Mouse (Mus musculus): ENCODE results near the gene Srp9. TPM values are rescaled to one million over a fixed set of nuclear protein-coding genes. Genes with fewer than 3 reads are reported as not detected.

Gene Srp9
- polyA plus RNA-seq (2016; fragmentation: Nextera tagmentation; extraction: Ambion mirVana), result 176 and 183 TPM in 2 replicates

DNA sequence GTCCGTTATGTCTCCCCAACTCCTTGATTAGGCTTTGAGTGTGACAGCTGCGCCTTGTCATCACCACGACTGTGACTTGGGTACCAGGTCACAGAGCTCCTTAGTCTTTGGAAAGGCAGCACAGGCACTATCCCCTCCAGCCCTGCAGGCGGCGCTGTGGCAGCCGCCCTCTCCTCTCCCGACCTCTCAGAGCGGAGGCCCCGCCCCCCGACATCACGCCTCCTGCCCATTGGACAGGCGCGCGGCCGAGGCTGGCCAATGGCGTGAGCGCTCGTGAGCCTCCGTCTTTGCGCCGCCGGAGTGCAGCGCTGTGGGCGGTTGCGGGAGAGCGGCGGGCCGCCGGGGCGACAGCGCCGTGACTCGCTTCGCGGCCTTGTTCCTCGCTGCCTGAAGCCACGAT is at the start of gene Srp9:
Srp9 (plus strand) TSS at position 232 of the 400 bp plus-strand sequence.
- Histone ChIP-seq H3K27me3 (no peaks in the 10 kb centered on the region), H3K4me2 (peak within 1 kb of the TSS; percentile 68), H3K36me3 (peaks cover 27% of the 10 kb centered on the region), H3K9me3 (no peaks in the 10 kb centered on the region), H3K27ac (peak within 1 kb of the TSS; percentile 85), H3K4me3 (replicated peaks) (peak within 1 kb of the TSS; percentile 89), H3K9ac (replicated peaks) (peak within 1 kb of the TSS; percentile 80), H3K4me1 (replicated peaks) (peaks cover 17% of the 10 kb centered on the region)
- ATAC-seq (ENCODE audit: insufficient number of reproducible peaks, insufficient read depth, low FRiP score, low TSS enrichment, low read depth), result peak; percentile 97
- under 1% methylated on average over 37 of the region's 37 CpGs for WGBS

DNA sequence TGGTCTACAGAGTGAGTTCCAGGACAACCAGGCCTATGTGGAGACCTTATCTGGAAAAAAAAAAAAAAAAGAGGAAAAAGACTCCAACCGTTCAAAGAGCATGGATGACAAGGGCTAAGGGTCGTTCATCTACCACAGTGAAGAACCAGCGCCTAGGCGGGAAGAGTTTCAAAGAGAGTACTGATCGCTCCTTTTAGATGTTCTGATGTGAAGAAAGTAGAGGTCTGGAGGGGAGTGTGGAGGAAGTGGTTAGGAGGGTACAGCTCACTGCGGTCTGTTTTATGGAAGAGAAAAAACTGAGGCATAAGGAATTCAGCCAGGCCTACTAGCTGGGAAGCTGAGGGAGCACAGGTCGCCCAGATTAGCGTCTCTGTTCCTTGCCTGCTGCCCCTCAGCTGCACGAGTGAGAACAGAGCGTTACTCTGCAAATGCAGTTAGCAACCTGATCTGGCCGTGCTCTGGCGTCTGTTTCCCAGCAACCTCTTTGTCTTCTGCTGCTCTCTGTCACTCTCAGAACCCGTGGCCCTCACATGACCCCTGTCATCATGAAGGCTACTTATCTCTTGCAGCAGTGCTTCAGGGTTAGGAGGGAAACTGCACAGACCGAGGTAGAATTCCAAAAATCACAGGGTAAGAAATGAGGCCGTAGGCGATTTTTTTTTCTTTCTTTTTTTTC is 42.7 kb upstream of the Srp9 start:
- 0 out of 2 replicates have a peak overlapping the region, but pooled peaks have one; percentile 2 for H3K9ac ChIP-seq (replicated peaks)
- WGBS, result 23% methylated on average over 16 of the region's 16 CpGs
- H3K27ac ChIP-seq, result peak overlapping the region; percentile 66
- H3K9me3 ChIP-seq, result peaks cover 7% of the 10 kb centered on the region
- peaks cover 4% of the 10 kb centered on the region; the same call in 1 of the 2 replicates for H3K36me3 ChIP-seq
- peaks cover 12% of the 10 kb centered on the region; the same call in 1 of the 2 replicates for H3K4me1 ChIP-seq (replicated peaks)
- peak overlapping the region; percentile 31 for H3K4me2 ChIP-seq
- ATAC-seq (ENCODE audit: insufficient number of reproducible peaks, insufficient read depth, low FRiP score, low TSS enrichment, low read depth), result peak; percentile 80; the same call in 1 of the 2 replicates
- no peaks in the 10 kb centered on the region for H3K27me3 ChIP-seq
- no peak overlapping the region for H3K4me3 ChIP-seq (replicated peaks)

DNA sequence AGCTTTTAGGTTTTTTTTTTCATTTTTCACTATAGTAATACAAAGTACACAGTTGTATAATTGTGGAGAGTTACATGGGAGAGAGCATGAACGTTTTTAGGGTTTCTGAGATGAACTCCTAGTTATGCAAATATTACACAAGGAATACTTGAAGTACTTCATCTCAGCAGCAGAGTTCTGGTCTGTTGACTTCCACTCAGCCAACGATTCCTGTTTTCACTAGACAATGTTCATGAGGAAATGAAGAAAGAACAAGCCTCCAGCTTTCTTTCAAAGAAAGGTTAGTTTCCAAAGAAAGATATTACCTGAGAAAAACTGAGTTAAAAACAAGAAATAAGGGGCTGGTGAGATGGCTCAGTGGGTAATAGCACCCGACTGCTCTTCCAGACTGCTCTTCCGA is 41.1 kb upstream of the Srp9 start:
- Histone ChIP-seq H3K36me3 (peaks cover 1% of the 10 kb centered on the region; the same call in 1 of the 2 replicates), H3K27me3 (no peaks in the 10 kb centered on the region), H3K9me3 (peaks cover 3% of the 10 kb centered on the region), H3K4me1 (replicated peaks) (peaks cover 17% of the 10 kb centered on the region), H3K4me2 (no peak overlapping the region), H3K4me3 (replicated peaks) (no peak overlapping the region), H3K27ac (no peak overlapping the region), H3K9ac (replicated peaks) (no peak overlapping the region)
- WGBS, result 85% methylated on average over 4 of the region's 4 CpGs
- no peak for ATAC-seq (ENCODE audit: insufficient number of reproducible peaks, insufficient read depth, low FRiP score, low TSS enrichment, low read depth)

DNA sequence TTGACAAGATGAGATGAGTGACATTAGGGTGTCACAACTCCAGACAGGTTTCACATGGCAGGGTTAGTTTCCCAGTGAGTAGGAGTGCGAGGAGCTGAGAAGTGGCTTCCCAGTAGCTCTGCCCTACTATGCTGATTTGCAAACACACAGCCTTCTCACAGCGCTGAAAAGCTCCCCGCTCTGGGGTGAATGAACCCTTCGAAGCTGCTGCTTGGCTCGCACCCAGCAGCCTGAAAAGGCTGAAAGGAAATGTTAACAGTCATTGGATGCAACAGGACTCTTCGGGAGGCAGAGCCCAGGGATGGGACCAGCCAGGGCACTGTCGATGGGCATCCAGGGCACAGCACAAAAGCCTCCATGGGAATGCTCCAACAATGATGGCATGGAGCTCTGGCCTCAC is 37.8 kb upstream of the Srp9 start:
- Histone ChIP-seq H3K36me3 (no peaks in the 10 kb centered on the region), H3K27ac (no peak overlapping the region), H3K4me3 (replicated peaks) (no peak overlapping the region), H3K9me3 (no peaks in the 10 kb centered on the region), H3K9ac (replicated peaks) (no peak overlapping the region), H3K27me3 (no peaks in the 10 kb centered on the region), H3K4me2 (no peak overlapping the region), H3K4me1 (replicated peaks) (peaks cover 47% of the 10 kb centered on the region)
- WGBS, result 46% methylated on average over 7 of the region's 7 CpGs
- no peak for ATAC-seq (ENCODE audit: insufficient number of reproducible peaks, insufficient read depth, low FRiP score, low TSS enrichment, low read depth)

DNA sequence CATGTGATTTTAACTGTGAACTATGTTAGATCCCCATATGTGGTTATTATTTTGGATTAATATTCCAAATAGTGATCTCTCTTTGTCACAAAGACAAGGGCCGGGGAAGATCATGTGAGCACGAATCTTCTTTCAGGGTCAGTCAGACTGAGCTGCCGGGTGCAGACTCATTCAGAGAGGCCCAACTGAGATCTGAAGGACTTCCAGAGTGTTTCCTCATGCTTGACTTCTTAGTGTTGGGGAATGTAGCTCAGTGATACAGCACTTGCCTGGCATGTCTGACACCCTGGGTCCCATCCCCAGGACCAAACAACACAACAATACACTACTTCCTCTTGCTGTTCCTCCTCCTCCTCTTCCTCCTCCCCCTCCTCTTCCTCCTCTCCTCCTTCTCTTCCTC is 37.2 kb upstream of the Srp9 start:
- no peak overlapping the region for H3K9ac ChIP-seq (replicated peaks)
- H3K27me3 ChIP-seq, result no peaks in the 10 kb centered on the region
- no peaks in the 10 kb centered on the region for H3K36me3 ChIP-seq
- H3K9me3 ChIP-seq, result no peaks in the 10 kb centered on the region
- H3K27ac ChIP-seq, result no peak overlapping the region
- H3K4me2 ChIP-seq, result no peak overlapping the region
- no peak for ATAC-seq (ENCODE audit: insufficient number of reproducible peaks, insufficient read depth, low FRiP score, low TSS enrichment, low read depth)
- peaks cover 47% of the 10 kb centered on the region for H3K4me1 ChIP-seq (replicated peaks)
- H3K4me3 ChIP-seq (replicated peaks), result no peak overlapping the region
- WGBS, result 87% methylated on average over 3 of the region's 3 CpGs

DNA sequence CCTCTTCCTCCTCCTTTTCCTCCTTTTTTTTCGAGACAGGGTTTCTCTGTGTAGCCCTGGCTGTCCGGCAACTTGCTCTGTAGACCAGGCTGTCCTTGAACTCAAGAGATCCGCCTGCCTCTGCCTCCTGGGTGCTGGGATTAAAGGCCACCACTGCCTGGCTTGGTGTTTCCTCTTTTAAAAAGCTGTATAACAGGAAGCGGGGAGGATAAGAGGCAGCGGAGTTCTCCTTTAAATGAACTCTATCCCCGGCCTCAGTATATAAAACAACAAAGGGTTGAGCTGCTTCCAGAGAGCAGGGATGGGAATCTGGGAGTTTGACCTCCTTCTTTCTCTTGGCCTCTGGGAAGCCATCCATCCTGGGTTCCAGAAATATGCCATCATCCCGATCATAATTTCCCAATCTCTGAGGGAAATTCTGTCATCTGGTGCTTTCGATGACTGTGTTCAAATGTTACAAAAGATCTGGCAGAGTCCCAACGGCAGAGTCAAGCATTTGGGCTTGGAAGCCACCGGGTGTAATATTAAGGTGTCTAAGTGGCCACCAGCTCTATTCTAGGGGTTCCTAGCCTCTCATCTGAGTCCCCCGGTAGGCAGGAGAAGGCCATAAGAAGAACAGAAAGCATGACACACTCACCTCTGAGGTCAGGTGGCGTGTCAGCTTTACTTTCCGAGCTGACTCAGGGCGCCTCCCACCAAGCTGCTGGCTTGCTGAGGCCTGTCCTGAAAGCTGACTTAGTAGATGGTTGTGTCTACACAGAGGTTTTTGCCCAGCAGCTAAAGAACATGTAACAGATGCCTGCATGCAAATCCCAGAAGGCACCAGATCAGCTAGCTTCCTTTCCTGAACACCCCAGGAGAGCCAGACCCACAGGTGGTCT is 36.5 kb upstream of the Srp9 start:
- peaks cover 47% of the 10 kb centered on the region for H3K4me1 ChIP-seq (replicated peaks)
- ATAC-seq (ENCODE audit: insufficient number of reproducible peaks, insufficient read depth, low FRiP score, low TSS enrichment, low read depth), result no peak
- no peaks in the 10 kb centered on the region for H3K9me3 ChIP-seq
- H3K4me3 ChIP-seq (replicated peaks), result no peak overlapping the region
- no peak overlapping the region for H3K4me2 ChIP-seq
- no peaks in the 10 kb centered on the region for H3K27me3 ChIP-seq
- WGBS, result 87% methylated on average over 14 of the region's 14 CpGs
- no peak overlapping the region for H3K9ac ChIP-seq (replicated peaks)
- H3K27ac ChIP-seq, result peak overlapping the region; percentile 41; the same call in 1 of the 2 replicates
- H3K36me3 ChIP-seq, result no peaks in the 10 kb centered on the region

DNA sequence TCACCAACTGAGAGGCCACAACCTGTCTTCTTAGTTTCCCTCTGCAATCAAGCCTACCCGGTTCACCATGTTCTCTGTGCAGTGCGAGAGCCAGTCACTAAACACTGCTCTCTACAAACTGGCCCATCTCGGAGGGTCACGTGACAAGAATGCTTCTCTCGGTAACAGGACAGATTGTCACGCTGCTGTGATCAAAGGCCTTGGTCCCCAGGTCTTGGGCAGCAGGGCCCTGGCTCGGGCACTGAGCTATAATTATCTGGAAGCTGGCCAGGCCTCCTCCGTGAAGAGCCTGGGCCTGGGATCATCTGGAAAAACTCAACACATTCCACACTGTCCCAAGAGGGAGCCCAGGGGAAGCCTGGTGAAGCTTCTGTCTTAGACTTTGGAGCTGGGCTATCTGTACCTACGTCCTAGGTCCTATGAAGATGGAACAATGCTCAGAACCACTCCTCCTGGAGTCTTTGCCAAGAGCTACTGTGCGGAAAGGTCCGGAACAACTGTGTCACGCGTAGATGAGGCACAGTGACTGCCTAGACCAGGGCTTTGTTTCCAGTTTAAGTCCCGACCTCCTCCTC is 35.6 kb upstream of the Srp9 start:
- H3K4me1 ChIP-seq (replicated peaks), result peaks cover 47% of the 10 kb centered on the region
- H3K36me3 ChIP-seq, result no peaks in the 10 kb centered on the region
- ATAC-seq (ENCODE audit: insufficient number of reproducible peaks, insufficient read depth, low FRiP score, low TSS enrichment, low read depth), result 0 out of 2 replicates have a peak, but pooled peaks have one; percentile 39
- no peaks in the 10 kb centered on the region for H3K27me3 ChIP-seq
- no peak overlapping the region for H3K4me2 ChIP-seq
- no peaks in the 10 kb centered on the region for H3K9me3 ChIP-seq
- H3K27ac ChIP-seq, result peak overlapping the region; percentile 41
- H3K4me3 ChIP-seq (replicated peaks), result no peak overlapping the region
- WGBS, result 43% methylated on average over 14 of the region's 14 CpGs
- no peak overlapping the region for H3K9ac ChIP-seq (replicated peaks)

DNA sequence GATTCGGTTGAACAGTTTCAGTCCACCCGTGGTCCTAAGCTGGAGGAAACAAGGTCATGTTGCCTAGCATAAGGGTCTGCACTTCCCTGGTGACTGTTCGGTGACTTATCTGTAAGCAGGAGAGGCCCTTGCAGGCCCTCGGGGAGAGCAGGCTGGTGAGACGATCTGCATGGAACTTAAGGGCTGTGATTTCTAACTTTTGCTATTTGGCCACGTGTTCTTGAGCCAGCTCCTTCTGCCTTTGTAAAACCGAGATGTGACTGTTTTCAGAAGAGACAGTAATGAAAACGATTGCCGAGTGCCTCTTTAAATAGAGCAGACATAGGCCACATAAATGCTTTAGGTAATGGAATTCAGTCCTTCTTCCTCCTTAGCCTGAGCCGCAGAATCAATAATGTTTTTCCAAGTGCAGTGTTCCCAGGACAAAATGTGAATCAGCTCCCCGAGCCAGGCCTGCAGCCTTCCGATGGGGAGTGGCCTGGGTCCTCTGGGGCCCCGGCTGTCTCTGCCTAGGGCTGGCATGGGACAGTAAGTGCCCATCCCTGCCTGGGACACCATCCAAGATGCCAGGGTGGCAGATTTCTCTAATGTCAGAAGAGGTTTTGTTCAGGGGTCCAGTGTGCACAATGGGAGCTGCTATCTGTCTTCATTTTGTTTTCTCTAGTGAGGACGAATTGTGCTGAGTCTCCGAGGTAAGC is 34.8 kb upstream of the Srp9 start:
- Histone ChIP-seq H3K9me3 (no peaks in the 10 kb centered on the region), H3K4me2 (no peak overlapping the region), H3K4me1 (replicated peaks) (peaks cover 44% of the 10 kb centered on the region), H3K36me3 (no peaks in the 10 kb centered on the region), H3K9ac (replicated peaks) (no peak overlapping the region), H3K27ac (peak overlapping the region; percentile 41), H3K27me3 (no peaks in the 10 kb centered on the region), H3K4me3 (replicated peaks) (no peak overlapping the region)
- 47% methylated on average over 15 of the region's 15 CpGs for WGBS
- no peak for ATAC-seq (ENCODE audit: insufficient number of reproducible peaks, insufficient read depth, low FRiP score, low TSS enrichment, low read depth)

DNA sequence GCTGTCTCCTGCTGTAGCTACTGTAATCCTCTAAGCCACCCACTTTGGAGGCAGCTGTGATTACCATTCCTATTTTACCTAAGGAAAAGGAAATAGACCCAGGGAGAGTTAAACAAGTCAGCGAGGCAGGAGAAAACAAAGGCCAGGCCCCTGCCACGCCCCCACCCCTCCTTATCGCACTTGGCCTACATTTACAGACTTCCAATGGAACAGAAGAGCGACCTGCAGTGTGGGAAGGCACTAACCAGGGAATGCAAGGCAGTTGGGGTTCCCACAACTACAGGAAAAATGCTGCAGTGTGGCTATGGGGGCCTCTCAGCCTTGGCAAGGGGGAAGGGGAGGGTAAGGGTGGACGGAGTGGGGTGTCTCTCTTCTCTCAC is 34.2 kb upstream of the Srp9 start:
- H3K9ac ChIP-seq (replicated peaks), result no peak overlapping the region
- H3K4me3 ChIP-seq (replicated peaks), result no peak overlapping the region
- ATAC-seq (ENCODE audit: insufficient number of reproducible peaks, insufficient read depth, low FRiP score, low TSS enrichment, low read depth), result no peak
- H3K36me3 ChIP-seq, result no peaks in the 10 kb centered on the region
- peaks cover 50% of the 10 kb centered on the region for H3K4me1 ChIP-seq (replicated peaks)
- H3K4me2 ChIP-seq, result no peak overlapping the region
- WGBS, result 26% methylated on average over 5 of the region's 5 CpGs
- no peaks in the 10 kb centered on the region for H3K9me3 ChIP-seq
- peak overlapping the region; percentile 41 for H3K27ac ChIP-seq
- H3K27me3 ChIP-seq, result no peaks in the 10 kb centered on the region

DNA sequence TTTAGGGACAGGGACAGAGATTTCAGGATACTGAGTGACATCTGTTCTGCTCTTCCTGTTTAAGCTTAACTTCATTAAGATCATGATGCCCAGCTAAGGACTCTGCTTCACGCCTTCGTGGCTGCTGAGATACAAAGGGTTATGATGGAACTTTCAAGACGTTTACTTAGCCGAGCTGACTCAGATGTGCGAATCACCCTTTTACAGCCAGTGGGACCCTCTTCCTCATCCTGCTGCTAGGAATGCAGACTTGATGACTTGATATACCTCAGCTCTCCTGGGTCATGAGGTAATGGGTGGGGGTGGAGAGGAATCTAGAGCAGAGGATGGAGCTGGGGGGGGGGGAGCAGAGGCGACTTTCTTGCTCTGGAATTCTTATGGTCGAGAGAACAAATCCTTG is 33.3 kb upstream of the Srp9 start:
- 51% methylated on average over 7 of the region's 7 CpGs for WGBS
- Histone ChIP-seq H3K4me1 (replicated peaks) (peaks cover 54% of the 10 kb centered on the region), H3K36me3 (no peaks in the 10 kb centered on the region), H3K9me3 (no peaks in the 10 kb centered on the region), H3K27ac (no peak overlapping the region), H3K27me3 (no peaks in the 10 kb centered on the region), H3K4me3 (replicated peaks) (no peak overlapping the region), H3K9ac (replicated peaks) (no peak overlapping the region), H3K4me2 (no peak overlapping the region)
- no peak for ATAC-seq (ENCODE audit: insufficient number of reproducible peaks, insufficient read depth, low FRiP score, low TSS enrichment, low read depth)
